Mouse (Mus musculus) MEL (cell line): ENCODE results near the gene Lrrc49. TPM values are rescaled to one million over a fixed set of nuclear protein-coding genes. Genes with fewer than 3 reads are reported as not detected.

Source experiments
- DNase-seq: peaks from one replicate; pipeline ENCODE4 v3.0.0; 2011; ENCODE audit warnings: low read depth, low spot score
- H3K27ac ChIP-seq: 2 replicates; pipeline ENCODE4 v1.5.1; 2012; ENCODE audit warnings: low read depth, mild to moderate bottlenecking, control low read depth, low read length, moderate library complexity; ENCODE audit not compliant: control insufficient read depth
- H3K27me3 ChIP-seq, 2 experiments: fragments of 150-350 bp in 1 of 2; sonication (generic) in 1 of 2; 2 replicates each; pipeline ENCODE4 v1.6.1; 2012; ENCODE audit warnings: low read length in 2 of 2, mild to moderate bottlenecking in 2 of 2, improper control_type of control experiment in 1 of 2, moderate library complexity in 1 of 2; ENCODE audit not compliant: insufficient read depth in 2 of 2, control insufficient read depth in 1 of 2
- H3K36me3 ChIP-seq, 2 experiments: 2 replicates each; pipeline ENCODE4 v1.6.1; 2012 to 2014; ENCODE audit warnings: low read length in 2 of 2, improper control_type of control experiment in 1 of 2, inconsistent platforms in 1 of 2, mild to moderate bottlenecking in 1 of 2; ENCODE audit not compliant: insufficient read depth in 2 of 2, control insufficient read depth in 1 of 2
- H3K4me1 ChIP-seq, 2 experiments: fragments of 150-350 bp in 1 of 2; sonication (generic) in 1 of 2; 2 replicates each; pipeline ENCODE4 v1.6.1; 2012; ENCODE audit warnings: low read length in 2 of 2, improper control_type of control experiment in 1 of 2, mild to moderate bottlenecking in 1 of 2; ENCODE audit not compliant: insufficient read depth in 2 of 2, control insufficient read depth in 1 of 2
- H3K4me3 ChIP-seq, 2 experiments: fragments of 150-350 bp in 1 of 2; sonication (generic) in 1 of 2; 2 replicates each; pipeline ENCODE4 v1.5.1; 2012; ENCODE audit warnings: low read depth in 2 of 2, low read length in 2 of 2, mild to moderate bottlenecking in 2 of 2, moderate library complexity in 2 of 2, control low read depth in 1 of 2, improper control_type of control experiment in 1 of 2; ENCODE audit not compliant: control insufficient read depth in 1 of 2, insufficient read depth in 1 of 2
- H3K79me2 ChIP-seq: 2 replicates; pipeline ENCODE4 v1.6.1; 2012; ENCODE audit warnings: mild to moderate bottlenecking, low read length, moderate library complexity; ENCODE audit not compliant: control insufficient read depth, poor library complexity, insufficient read depth
- H3K9ac ChIP-seq: 2 replicates; pipeline ENCODE4 v1.6.1; 2012; ENCODE audit warnings: low read depth, mild to moderate bottlenecking, control low read depth, low read length, moderate library complexity; ENCODE audit not compliant: control insufficient read depth, poor library complexity, severe bottlenecking
- H3K9me3 ChIP-seq: fragments of 150-350 bp; sonication (generic); replicated peaks from 2 replicates; pipeline ENCODE4 v1.6.1; 2012; ENCODE audit warnings: mild to moderate bottlenecking, low read length, improper control_type of control experiment, moderate library complexity; ENCODE audit not compliant: insufficient read depth
- CHD2 ChIP-seq: IDR thresholded peaks from 2 replicates; pipeline ENCODE4 v1.6.1; 2011; ENCODE audit warnings: low read length, improper control_type of control experiment
- E2F4 ChIP-seq: IDR thresholded peaks from 2 replicates; pipeline ENCODE4 v1.6.1; 2011; ENCODE audit warnings: low read depth, low read length, improper control_type of control experiment, borderline replicate concordance
- ELF1 ChIP-seq: IDR thresholded peaks from 2 replicates; pipeline ENCODE4 v1.6.1; 2014; ENCODE audit warnings: low read depth, mild to moderate bottlenecking, inconsistent platforms, low read length, improper control_type of control experiment, moderate library complexity
- EP300 ChIP-seq, 2 experiments: IDR thresholded peaks; 2 replicates each; pipeline ENCODE4 v1.6.1; 2011; ENCODE audit warnings: improper control_type of control experiment in 2 of 2, low read length in 2 of 2, low read depth in 1 of 2, mild to moderate bottlenecking in 1 of 2
- GABPA ChIP-seq: IDR thresholded peaks from 2 replicates; pipeline ENCODE4 v1.6.1; 2012; ENCODE audit warnings: low read depth, mild to moderate bottlenecking, inconsistent platforms, low read length, improper control_type of control experiment, moderate library complexity
- GATA1 ChIP-seq: IDR thresholded peaks from 2 replicates; pipeline ENCODE4 v1.6.1; 2011; ENCODE audit warnings: low read depth, low read length, improper control_type of control experiment
- HCFC1 ChIP-seq: IDR thresholded peaks from 2 replicates; pipeline ENCODE4 v1.6.1; 2012; ENCODE audit warnings: low read depth, mild to moderate bottlenecking, inconsistent platforms, low read length, improper control_type of control experiment, moderate library complexity
- JUND ChIP-seq: IDR thresholded peaks from 2 replicates; pipeline ENCODE4 v1.6.1; 2011; ENCODE audit warnings: low read depth, mild to moderate bottlenecking, improper control_type of control experiment, low read length
- MEF2A ChIP-seq: IDR thresholded peaks from 2 replicates; pipeline ENCODE4 v1.6.1; 2014; ENCODE audit warnings: low read depth, mild to moderate bottlenecking, inconsistent platforms, low read length, improper control_type of control experiment; ENCODE audit not compliant: poor library complexity, insufficient replicate concordance, severe bottlenecking; ENCODE audit errors: extremely low read depth
- MXI1 ChIP-seq: IDR thresholded peaks from 2 replicates; pipeline ENCODE4 v1.6.1; 2011; ENCODE audit warnings: mild to moderate bottlenecking, low read depth, low read length, improper control_type of control experiment
- MYB ChIP-seq: IDR thresholded peaks from 2 replicates; pipeline ENCODE4 v1.6.1; 2011; ENCODE audit warnings: mild to moderate bottlenecking, low read depth, low read length, improper control_type of control experiment
- MYC ChIP-seq: IDR thresholded peaks from 2 replicates; pipeline ENCODE4 v1.6.1; 2011; ENCODE audit warnings: low read depth, mild to moderate bottlenecking, low read length, improper control_type of control experiment, moderate library complexity
- NRF1 ChIP-seq: IDR thresholded peaks from 2 replicates; pipeline ENCODE4 v1.6.1; 2014; ENCODE audit warnings: low read depth, mild to moderate bottlenecking, inconsistent platforms, low read length, improper control_type of control experiment, moderate library complexity; ENCODE audit not compliant: poor library complexity, insufficient read depth, severe bottlenecking
- POLR2A ChIP-seq, 2 experiments: IDR thresholded peaks; 2 replicates each; pipeline ENCODE4 v1.6.1; 2011 to 2012; ENCODE audit warnings: low read length in 2 of 2, mild to moderate bottlenecking in 2 of 2, control low read depth in 1 of 2, improper control_type of control experiment in 1 of 2, low read depth in 1 of 2, moderate library complexity in 1 of 2; ENCODE audit not compliant: control insufficient read depth in 1 of 2, insufficient read depth in 1 of 2, poor library complexity in 1 of 2
- POLR2AphosphoS5 ChIP-seq: IDR thresholded peaks from 2 replicates; pipeline ENCODE4 v1.6.1; 2012; ENCODE audit warnings: low read depth, borderline replicate concordance, mild to moderate bottlenecking, inconsistent platforms, low read length, moderate library complexity, mixed read lengths
- SIN3A ChIP-seq: IDR thresholded peaks from 2 replicates; pipeline ENCODE4 v1.6.1; 2012; ENCODE audit warnings: low read length, improper control_type of control experiment, inconsistent platforms
- SMC3 ChIP-seq: IDR thresholded peaks from 2 replicates; pipeline ENCODE4 v1.6.1; 2011; ENCODE audit warnings: low read depth, low read length, improper control_type of control experiment
- TBP ChIP-seq: IDR thresholded peaks from 2 replicates; pipeline ENCODE4 v1.8.0; 2011; ENCODE audit warnings: low read depth, low read length, improper control_type of control experiment
- TCF12 ChIP-seq: IDR thresholded peaks from 2 replicates; pipeline ENCODE4 v1.6.1; 2014; ENCODE audit warnings: low read depth, mild to moderate bottlenecking, inconsistent platforms, low read length, improper control_type of control experiment, moderate library complexity
- USF1 ChIP-seq: IDR thresholded peaks from 2 replicates; pipeline ENCODE4 v1.6.1; 2014; ENCODE audit warnings: low read depth, mild to moderate bottlenecking, inconsistent platforms, low read length, improper control_type of control experiment, moderate library complexity
- USF2 ChIP-seq, 2 experiments: IDR thresholded peaks; 2 replicates each; pipeline ENCODE4 v1.6.1; 2011 to 2012; ENCODE audit warnings: improper control_type of control experiment in 2 of 2, low read length in 2 of 2, borderline replicate concordance in 1 of 2, inconsistent platforms in 1 of 2, low read depth in 1 of 2, mild to moderate bottlenecking in 1 of 2; ENCODE audit not compliant: insufficient read depth in 1 of 2
- ZKSCAN1 ChIP-seq: IDR thresholded peaks from 2 replicates; pipeline ENCODE4 v1.6.1; 2012; ENCODE audit warnings: low read depth, mild to moderate bottlenecking, inconsistent platforms, low read length, improper control_type of control experiment, moderate library complexity
- ZNF384 ChIP-seq: IDR thresholded peaks from 2 replicates; pipeline ENCODE4 v1.6.1; 2012; ENCODE audit warnings: low read depth, mild to moderate bottlenecking, inconsistent platforms, low read length, improper control_type of control experiment
- polyA plus RNA-seq, 2 experiments: library from polyadenylated mRNA; stranded (reverse) in 1 of 2; unstranded in 1 of 2; fragments of >175 nt in 1 of 2; fragments of >200 nt in 1 of 2; gene quantifications; 2 replicates each; pipeline versions ENCODE4 v1.2.1 to v1.2.4; 2012; ENCODE audit warnings: low replicate concordance in 2 of 2, low read depth in 1 of 2; ENCODE audit not compliant: insufficient read length in 2 of 2, insufficient read depth in 1 of 2, missing spikeins in 1 of 2
- total RNA-seq: library from RNA; depleted of rRNA; stranded (reverse); fragments of 300-350 nt; gene quantifications from 2 replicates; pipeline ENCODE4 v1.2.3, GENCODE M21; 2012

The Lrrc49 gene
- total and polyA plus RNA-seq, 3 experiments, result 2.7 to 5.5 TPM; not detected in 1

GRCm38 (mm10) chr9:60662936-60663335 lies 25.0 kb downstream of the Lrrc49 start:
- no peaks in the 10 kb centered on the region for H3K9me3 ChIP-seq
- H3K4me1 ChIP-seq, result no peaks in the 10 kb centered on the region
- no peaks in the 10 kb centered on the region for H3K27me3 ChIP-seq
- no peak overlapping the region for H3K27ac ChIP-seq
- no peak for TF ChIP-seq TCF12
- TF ChIP-seq CHD2, result no peak
- no peak for TF ChIP-seq USF1
- no peak for TF ChIP-seq ELF1
- no peak for TF ChIP-seq HCFC1
- TF ChIP-seq SIN3A, result no peak
- no peak for TF ChIP-seq GATA1
- TF ChIP-seq JUND, result no peak
- TF ChIP-seq MEF2A, result no peak
- no peak for TF ChIP-seq NRF1
- TF ChIP-seq EP300 (IDR thresholded peaks at IDR 0.05; ENCODE audit: low read depth in 1 of 2, low read length in 2 of 2), result no peak
- no peak for TF ChIP-seq USF2 (IDR thresholded peaks at IDR 0.05; ENCODE audit: borderline replicate concordance in 1 of 2, insufficient read depth in 1 of 2, low read depth in 1 of 2, low read length in 2 of 2)
- no peak for TF ChIP-seq ZKSCAN1
- TF ChIP-seq MYB, result no peak
- no peak for TF ChIP-seq MXI1
- TF ChIP-seq POLR2AphosphoS5, result no peak
- TF ChIP-seq ZNF384, result no peak
- TF ChIP-seq MYC, result no peak
- no peak for TF ChIP-seq POLR2A (IDR thresholded peaks at IDR 0.05; ENCODE audit: control insufficient read depth in 1 of 2, insufficient read depth in 1 of 2, low read depth in 1 of 2, low read length in 2 of 2, poor library complexity in 1 of 2)
- H3K4me3 ChIP-seq, result no peak overlapping the region
- no peak overlapping the region for H3K9ac ChIP-seq
- no peak for DNase-seq
- H3K79me2 ChIP-seq, result no peaks in the 10 kb centered on the region
- no peaks in the 10 kb centered on the region for H3K36me3 ChIP-seq

- Histone ChIP-seq H3K27ac (no peak overlapping the region; the same call in 1 of the 2 replicates), H3K4me1 (peaks cover 0 to 3% of the 10 kb centered on the region in 2 experiments; a peak in 1 of 4 replicates), H3K79me2 (no peaks in the 10 kb centered on the region), H3K27me3 (no peaks in the 10 kb centered on the region), H3K9me3 (no peaks in the 10 kb centered on the region), H3K9ac (no peak overlapping the region), H3K4me3 (no peak overlapping the region), H3K36me3 (peaks cover 0 to 12% of the 10 kb centered on the region in 2 experiments; a peak in 2 of 4 replicates)
- no peak for TF ChIP-seq TBP
- no peak for TF ChIP-seq E2F4
- no peak for TF ChIP-seq GABPA
- no peak for TF ChIP-seq HCFC1
- no peak for TF ChIP-seq ELF1
- TF ChIP-seq SMC3, result no peak
- no peak for TF ChIP-seq MXI1
- DNase-seq, result peak; percentile 20
Measured at GRCm38 (mm10) chr9:60653582-60653981, 34.4 kb downstream of the Lrrc49 start.
